Mouse (Mus musculus) WW6 (cell line): ENCODE measurements around the gene Amz1.
A peak's percentile ranks its signal among the peaks of the same experiment; 100 is the strongest.

Experiments used
- DNase-seq: peaks from one replicate; pipeline ENCODE4 v3.0.0-alpha.2; 2013; ENCODE audit warnings: low read depth, low spot score

Gene Amz1

DNA sequence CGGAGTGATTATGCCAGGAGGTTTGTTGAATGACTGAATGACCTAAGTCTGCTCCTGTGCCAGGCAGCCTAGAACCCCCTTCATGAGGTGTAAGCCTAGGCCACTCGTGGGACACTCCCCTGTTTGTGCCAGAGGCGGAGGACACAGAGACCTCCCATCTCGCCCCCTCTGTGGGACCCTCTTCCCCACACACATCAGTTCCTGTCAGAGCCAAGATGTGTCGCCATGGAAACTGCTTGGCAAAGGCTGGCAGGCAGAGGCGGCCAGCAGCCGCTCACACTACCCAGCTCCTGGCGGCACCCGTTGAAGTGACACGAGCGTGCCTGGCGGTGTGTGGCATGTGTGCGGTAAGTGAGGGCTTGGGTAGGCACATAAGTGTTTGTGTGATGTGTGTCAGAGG, at the start of gene Amz1:
Amz1 (plus strand) TSS at position 306 of the 400 bp plus-strand sequence.
- no peak for DNase-seq

GRCm38 (mm10) chr5:140675079-140675478, 48.8 kb upstream of the Amz1 start:
- no peak for DNase-seq

GRCm38 (mm10) chr5:140675640-140676039, 48.3 kb upstream of the Amz1 start:
- no peak for DNase-seq

DNA sequence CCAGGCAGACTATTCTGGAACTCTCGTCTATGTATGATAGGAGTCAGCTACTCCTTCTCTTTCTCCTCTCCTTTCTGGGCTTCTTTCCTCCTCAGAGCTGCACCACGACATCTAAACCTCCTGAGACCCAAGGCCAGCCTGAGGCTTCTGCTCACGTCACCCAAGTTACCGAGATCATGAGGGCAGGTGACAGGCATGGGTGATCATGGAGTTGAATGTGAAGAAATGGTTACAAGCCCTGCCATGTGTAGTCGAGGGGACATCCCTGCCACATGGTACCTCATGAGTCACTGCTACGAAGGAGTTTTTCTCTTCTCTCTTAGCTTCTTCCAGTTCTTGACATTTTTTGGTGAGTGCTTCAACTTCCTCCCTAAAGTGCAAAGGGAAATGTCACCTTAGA, 46.8 kb upstream of the Amz1 start:
- no peak for DNase-seq

GRCm38 (mm10) chr5:140680051-140680450, 43.9 kb upstream of the Amz1 start:
- no peak for DNase-seq

DNA sequence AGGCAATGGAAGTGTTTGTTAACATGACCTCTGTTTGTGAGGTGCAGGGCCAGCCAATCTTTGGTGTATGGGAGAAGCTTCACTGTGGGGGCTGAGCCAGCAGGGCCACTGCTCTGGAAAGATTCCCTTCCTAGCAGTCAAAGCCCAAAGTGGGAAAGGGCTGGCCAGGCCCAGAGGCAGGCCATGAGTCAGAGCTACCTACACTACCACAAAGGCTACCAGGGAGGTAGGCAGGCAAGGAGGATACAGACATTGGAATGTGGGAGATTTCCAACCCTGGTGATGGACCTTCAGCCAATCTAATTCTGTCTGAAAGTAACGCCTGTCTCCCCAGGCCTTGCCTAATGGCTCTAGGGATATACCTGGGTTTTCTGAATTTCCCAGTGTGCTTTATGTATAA, 43.0 kb upstream of the Amz1 start:
- DNase-seq, result no peak

DNA sequence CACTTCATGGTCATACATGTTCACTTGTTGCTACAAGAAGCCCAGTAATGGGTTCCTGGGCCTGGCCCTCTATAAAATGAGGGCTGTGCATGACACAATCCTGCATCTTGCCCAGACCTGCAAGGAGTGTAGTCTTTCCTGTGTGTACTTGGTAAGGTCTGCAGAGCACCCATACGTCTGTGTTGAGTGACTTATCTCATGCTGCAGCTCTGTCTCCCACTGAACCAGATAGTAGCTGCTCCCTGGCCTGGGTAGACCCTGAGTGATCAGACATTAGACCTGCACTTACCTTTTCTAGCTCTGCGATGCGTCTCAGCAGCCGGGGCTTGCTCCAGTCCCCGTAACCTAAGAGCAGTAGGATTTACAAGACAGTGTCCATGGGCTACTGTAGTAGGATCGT, 41.8 kb upstream of the Amz1 start:
- DNase-seq, result no peak

DNA sequence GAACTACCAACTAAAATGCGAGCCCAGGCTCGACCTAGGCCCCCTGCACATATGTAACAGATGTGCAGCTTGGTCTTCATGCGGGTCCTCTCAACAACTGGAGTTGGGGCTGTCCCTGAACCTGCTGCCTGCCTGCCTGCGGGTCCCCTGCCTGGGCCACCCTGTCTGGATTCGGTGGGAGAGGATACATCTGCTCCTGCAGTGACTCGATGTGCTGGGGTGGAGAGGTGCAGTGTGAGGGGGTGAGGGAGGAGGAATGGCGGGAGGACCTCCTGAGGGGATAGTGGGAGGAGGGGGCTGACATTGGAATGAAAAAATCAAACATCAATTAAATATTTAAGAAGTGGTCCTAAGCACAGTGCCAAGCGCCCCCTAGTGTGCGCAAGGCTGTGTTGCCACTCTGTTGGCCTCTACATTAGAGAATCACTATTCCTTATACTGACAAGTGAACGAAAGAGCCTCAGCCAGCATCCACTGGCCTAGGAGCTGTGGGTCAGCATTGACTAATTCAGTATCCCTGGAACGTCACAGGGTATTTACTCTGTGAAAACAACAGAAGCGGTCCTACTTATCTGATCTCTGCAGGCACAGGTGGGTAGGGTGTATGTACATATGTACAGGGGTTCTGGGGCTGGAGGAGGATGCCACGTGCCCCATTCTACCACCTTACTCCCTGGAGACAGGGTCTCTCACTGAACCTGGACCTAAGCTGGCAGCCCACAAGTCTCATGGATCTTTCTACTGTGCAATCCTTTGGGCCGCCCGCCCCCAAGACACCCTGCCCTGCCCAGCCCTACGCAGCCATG, 39.4 kb upstream of the Amz1 start:
- no peak for DNase-seq

GRCm38 (mm10) chr5:140688434-140688833, 35.5 kb upstream of the Amz1 start:
- no peak for DNase-seq

DNA sequence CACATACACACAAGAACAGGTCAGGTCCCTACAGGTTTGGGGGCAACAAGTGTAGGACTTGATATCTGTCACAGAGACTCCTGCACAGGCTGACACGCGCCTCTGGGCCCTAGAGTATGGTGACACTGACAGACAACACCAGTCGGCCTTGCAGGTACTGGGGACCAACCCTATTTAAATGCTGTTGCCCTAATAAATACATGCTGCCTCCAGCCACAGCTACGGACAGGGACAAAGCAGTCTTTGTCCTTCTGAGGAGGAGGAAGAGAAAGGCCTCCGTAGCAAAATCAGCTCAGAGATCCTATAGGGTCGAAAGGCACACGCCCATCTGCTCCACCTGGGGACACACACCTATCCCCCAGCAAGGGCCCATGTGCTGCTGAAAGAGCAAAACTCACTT, 27.9 kb upstream of the Amz1 start:
- no peak for DNase-seq

DNA sequence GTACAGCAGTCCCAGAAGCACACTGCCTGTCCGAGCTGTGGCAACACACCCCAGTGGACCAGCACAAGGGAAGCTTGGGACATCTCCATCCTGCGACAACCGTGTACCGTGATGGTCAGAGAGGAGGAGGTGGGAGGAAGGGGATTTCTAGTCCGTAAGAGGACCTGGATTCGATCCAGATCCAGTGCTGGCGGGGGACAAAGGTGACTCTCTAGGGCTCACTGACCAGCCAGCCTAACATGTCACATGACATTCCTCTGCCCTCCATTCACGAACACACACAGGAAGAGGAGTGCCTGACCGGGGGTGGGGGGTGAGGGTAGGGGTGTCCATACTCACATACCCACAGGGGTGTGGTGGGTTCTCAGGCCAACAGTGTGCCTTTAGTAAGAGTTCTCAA, 24.2 kb upstream of the Amz1 start:
- no peak for DNase-seq

- DNase-seq, result no peak
Measured at GRCm38 (mm10) chr5:140701661-140702060, 22.3 kb upstream of the Amz1 start.

- DNase-seq, result peak; percentile 84
Measured at GRCm38 (mm10) chr5:140702103-140702513, 21.8 kb upstream of the Amz1 start, which contains the start of gene Iqce. Iqce (minus strand) TSS chr5:140702378.

DNA sequence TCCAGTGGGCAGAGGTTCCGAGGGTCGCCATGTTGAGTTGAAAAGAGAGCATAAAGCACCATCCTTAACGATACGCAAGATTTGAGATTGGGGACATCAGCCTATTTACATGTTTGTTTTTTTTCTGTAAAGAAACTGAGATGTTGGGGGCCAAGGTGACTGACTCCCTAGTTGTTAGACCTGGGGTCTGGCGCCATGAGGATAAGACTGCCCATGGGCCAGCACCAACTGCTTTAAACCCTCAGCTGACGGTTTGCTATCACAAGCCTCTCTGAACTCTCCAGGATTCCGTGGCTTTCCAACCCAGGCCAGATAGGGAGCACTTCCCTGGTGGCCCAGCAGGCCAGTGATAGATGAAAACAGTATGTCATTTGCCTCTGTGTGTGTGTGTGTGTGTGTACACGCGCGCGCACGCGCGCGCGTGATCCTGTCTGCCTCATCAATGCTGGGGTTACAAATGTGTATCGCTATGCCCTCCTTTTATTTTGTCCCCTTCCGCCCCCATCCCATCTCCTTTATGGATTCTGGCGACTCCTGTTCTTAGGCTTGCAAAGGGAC, 21.2 kb upstream of the Amz1 start:
- DNase-seq, result no peak

- DNase-seq, result no peak
Measured at GRCm38 (mm10) chr5:140703480-140704377, 20.2 kb upstream of the Amz1 start.

GRCm38 (mm10) chr5:140704378-140705251, 19.3 kb upstream of the Amz1 start, which contains the start of gene Brat1:
Brat1 (plus strand) TSS chr5:140705011.
- peak; percentile 99 for DNase-seq

- no peak for DNase-seq
Measured at GRCm38 (mm10) chr5:140705501-140706171, 18.3 kb upstream of the Amz1 start.

- DNase-seq, result no peak
Measured at GRCm38 (mm10) chr5:140710315-140710714, 13.6 kb upstream of the Amz1 start.

DNA sequence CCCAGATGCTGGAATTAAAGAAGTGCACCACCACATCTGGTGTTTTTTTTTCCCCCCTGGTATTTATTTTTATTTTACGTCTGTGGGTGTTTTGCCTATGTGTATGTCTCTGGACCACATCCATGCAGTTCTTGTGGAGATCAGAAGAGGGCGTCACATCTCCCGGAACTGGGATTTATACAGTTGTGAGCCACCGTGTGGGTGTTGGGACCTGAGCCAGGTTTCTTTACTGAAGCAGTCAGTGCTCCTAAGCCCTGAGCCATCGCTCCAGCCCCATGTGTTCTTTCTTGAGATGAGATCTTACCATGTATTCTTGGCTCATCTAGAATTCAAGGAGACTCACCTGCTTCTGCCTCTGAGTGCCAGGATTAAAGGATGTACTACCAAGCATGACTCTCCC, 12.9 kb upstream of the Amz1 start:
- no peak for DNase-seq

DNA sequence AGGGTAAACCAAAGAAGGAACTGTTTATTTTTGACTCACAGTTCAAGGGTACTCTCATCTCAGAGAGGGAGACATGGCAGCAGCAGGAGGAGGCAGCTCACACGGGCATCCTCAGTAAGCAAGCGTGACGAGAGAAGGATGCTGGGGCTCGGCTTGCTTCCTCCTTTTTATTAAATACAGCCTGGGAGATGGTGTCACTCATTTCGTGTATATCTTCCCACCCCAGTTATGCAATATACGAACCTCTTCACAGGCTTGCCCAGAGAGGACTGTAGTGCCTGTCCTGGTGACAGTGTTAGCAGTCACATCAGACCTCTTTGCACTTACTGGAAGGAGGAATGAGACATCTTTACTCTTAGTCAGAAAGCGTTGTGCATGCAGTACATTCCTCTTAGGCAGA, 3.2 kb upstream of the Amz1 start:
- no peak for DNase-seq

- DNase-seq, result no peak
Measured at GRCm38 (mm10) chr5:140722121-140722520, 1.8 kb upstream of the Amz1 start.
